ENCODE assay signal across 8 mouse cellular contexts in genomic region chr9:106447951-106448350, GRCm38 (mm10). TPM values are rescaled to one million over a fixed set of nuclear protein-coding genes. Genes with fewer than 3 reads are reported as not detected.
DNase-seq lines count a peak whose midpoint lies in the region; ATAC-seq and TF ChIP-seq lines count a peak whose summit lies in the region.

No protein-coding gene starts in this region.

- H3K9ac ChIP-seq in hindbrain, embryonic 11.5 days (ENCODE audit: low read depth, low read length) = peak overlapping the region; percentile 60
- H3K9ac ChIP-seq in liver, embryonic 15.5 days = 0 out of 2 replicates have a peak overlapping the region, but pooled peaks have one; percentile 51

- DNase-seq in cerebellum, postnatal 14 days = peak; percentile 51 to 55
- no peak for DNase-seq in cerebellum, postnatal 36 days
- no peak for DNase-seq in hindbrain, embryonic 11.5 days (ENCODE audit: low spot score)
- DNase-seq in adrenal gland, adult 2 months = no peak
- no peak for DNase-seq in gastrocnemius, postnatal 10 days
- no peak for DNase-seq in adrenal gland, adult 18-20 months (ENCODE audit: low spot score in 2 of 2)

- peak overlapping the region; percentile 58 for H3K4me2 ChIP-seq in hindbrain, embryonic 11.5 days (replicated peaks; ENCODE audit: low read depth, low read length)
- H3K4me2 ChIP-seq in liver, embryonic 15.5 days = peak overlapping the region; percentile 79

- H3K36me3 ChIP-seq in E14TG2a.4 (ENCODE audit: insufficient read depth, low read length) = peaks cover 22% of the 10 kb centered on the region
- H3K36me3 ChIP-seq in hindbrain, embryonic 11.5 days (ENCODE audit: control insufficient read depth, insufficient read depth, low read length) = no peaks in the 10 kb centered on the region
- no peaks in the 10 kb centered on the region; the same call in 1 of the 2 replicates for H3K36me3 ChIP-seq in liver, embryonic 15.5 days (replicated peaks)

- peak overlapping the region; percentile 85 for H3K4me3 ChIP-seq in E14TG2a.4 (replicated peaks; ENCODE audit: low read length)
- peak overlapping the region; percentile 36 for H3K4me3 ChIP-seq in hindbrain, embryonic 11.5 days (ENCODE audit: low read depth, low read length)
- peak overlapping the region; percentile 59 for H3K4me3 ChIP-seq in liver, embryonic 15.5 days (replicated peaks)

- H3K4me1 ChIP-seq in E14TG2a.4 (replicated peaks; ENCODE audit: low read depth, low read length) = peaks cover 69% of the 10 kb centered on the region
- H3K4me1 ChIP-seq in hindbrain, embryonic 11.5 days (replicated peaks; ENCODE audit: control insufficient read depth, insufficient read depth, low read length) = peaks cover 13% of the 10 kb centered on the region
- peaks cover 63% of the 10 kb centered on the region for H3K4me1 ChIP-seq in liver, embryonic 15.5 days (replicated peaks)

- peak overlapping the region; percentile 20; the same call in 1 of the 2 replicates for H3K27ac ChIP-seq in hindbrain, embryonic 11.5 days (ENCODE audit: low read depth, low read length)
- H3K27ac ChIP-seq in liver, embryonic 15.5 days (replicated peaks) = peak overlapping the region; percentile 61

- peak; percentile 16; the same call in 1 of the 2 replicates for ATAC-seq in hindbrain, embryonic 11.5 days (ENCODE audit: low FRiP score)
- ATAC-seq in liver, embryonic 15.5 days (ENCODE audit: insufficient read depth) = peak; percentile 8; the same call in 1 of the 2 replicates

- peaks cover 7% of the 10 kb centered on the region; the same call in 1 of the 2 replicates for H3K27me3 ChIP-seq in E14TG2a.4 (ENCODE audit: insufficient read depth, low read length)
- no peaks in the 10 kb centered on the region for H3K27me3 ChIP-seq in hindbrain, embryonic 11.5 days (ENCODE audit: control insufficient read depth, insufficient read depth, low read length)
- H3K27me3 ChIP-seq in liver, embryonic 15.5 days = peaks cover 23% of the 10 kb centered on the region

- WGBS in hindbrain, embryonic 11.5 days = 39% methylated on average over 9 of the region's 9 CpGs
- 31% methylated on average over 9 of the region's 9 CpGs for WGBS in liver, embryonic 15.5 days (ENCODE audit: insufficient replicate concordance)

- H3K9me3 ChIP-seq in E14TG2a.4 (ENCODE audit: low read length) = no peaks in the 10 kb centered on the region
- H3K9me3 ChIP-seq in hindbrain, embryonic 11.5 days (ENCODE audit: control insufficient read depth, low read length) = no peaks in the 10 kb centered on the region
- no peaks in the 10 kb centered on the region for H3K9me3 ChIP-seq in liver, embryonic 15.5 days (replicated peaks)

- TF ChIP-seq CTCF in E14TG2a.4 (conservative IDR thresholded peaks at IDR 0.05; ENCODE audit: low read length) = no peak

RNA-seq across cellular contexts. Expression of gene Abhd14a, which starts 0.5 kb away (rescaled TPM):
- polyA plus RNA-seq in hindbrain, embryonic 11.5 days (2014; fragmentation: Nextera tagmentation; extraction: Ambion mirVana) = 31.2 and 34.7 TPM in 2 replicates
- polyA plus RNA-seq in liver, embryonic 15.5 days (2015; fragmentation: Nextera tagmentation; extraction: Ambion mirVana) = 20.2 and 22.0 TPM in 2 replicates
- 10 to 100 TPM; 18.8 to 25.9 TPM for total RNA-seq in adrenal gland, adult 2 months (2021)
- polyA plus RNA-seq in adrenal gland, adult 2 months (2012; rRNA removed) = 29.0 and 33.9 TPM in 2 replicates
- 10 to 100 TPM; 13.5 to 15.3 TPM for total RNA-seq in gastrocnemius, postnatal 10 days (2021)
- total RNA-seq in adrenal gland, adult 18-20 months (2021) = 10 to 100 TPM; 18.3 to 21.3 TPM

RNA-seq across cellular contexts. Expression of gene Abhd14b, which starts 0.7 kb away (rescaled TPM):
- polyA plus RNA-seq in hindbrain, embryonic 11.5 days (2014; fragmentation: Nextera tagmentation; extraction: Ambion mirVana) = 4.2 and 6.0 TPM in 2 replicates
- 29.0 and 36.4 TPM in 2 replicates for polyA plus RNA-seq in liver, embryonic 15.5 days (2015; fragmentation: Nextera tagmentation; extraction: Ambion mirVana)
- total RNA-seq in adrenal gland, adult 2 months (2021) = 10 to 100 TPM; 32.6 to 46.6 TPM
- polyA plus RNA-seq in adrenal gland, adult 2 months (2012; rRNA removed) = 144 and 175 TPM in 2 replicates
- 1 to 10 TPM; 6.3 to 7.5 TPM for total RNA-seq in gastrocnemius, postnatal 10 days (2021)
- 10 to 100 TPM; 29.6 to 43.4 TPM for total RNA-seq in adrenal gland, adult 18-20 months (2021)

RNA-seq across cellular contexts. Expression of gene Pcbp4, which starts 5.1 kb away (rescaled TPM):
- 222 and 249 TPM in 2 replicates for polyA plus RNA-seq in hindbrain, embryonic 11.5 days (2014; fragmentation: Nextera tagmentation; extraction: Ambion mirVana)
- polyA plus RNA-seq in liver, embryonic 15.5 days (2015; fragmentation: Nextera tagmentation; extraction: Ambion mirVana) = 7.4 and 9.1 TPM in 2 replicates
- total RNA-seq in adrenal gland, adult 2 months (2021) = 10 to 100 TPM; 17.5 to 28.6 TPM
- polyA plus RNA-seq in adrenal gland, adult 2 months (2012; rRNA removed) = 56.4 and 90.6 TPM in 2 replicates
- 10 to 100 TPM; 54.2 to 68.2 TPM for total RNA-seq in gastrocnemius, postnatal 10 days (2021)
- total RNA-seq in adrenal gland, adult 18-20 months (2021) = 10 to 100 TPM; 22.4 to 28.0 TPM

RNA-seq across cellular contexts. Expression of gene Acy1, which starts 9.8 kb away (rescaled TPM):
- polyA plus RNA-seq in hindbrain, embryonic 11.5 days (2014; fragmentation: Nextera tagmentation; extraction: Ambion mirVana) = 26.4 and 30.3 TPM in 2 replicates
- 32.4 and 35.5 TPM in 2 replicates for polyA plus RNA-seq in liver, embryonic 15.5 days (2015; fragmentation: Nextera tagmentation; extraction: Ambion mirVana)
- total RNA-seq in adrenal gland, adult 2 months (2021) = 10 to 100 TPM; 12.2 to 16.9 TPM
- 11.0 and 14.8 TPM in 2 replicates for polyA plus RNA-seq in adrenal gland, adult 2 months (2012; rRNA removed)
- total RNA-seq in gastrocnemius, postnatal 10 days (2021) = 10 to 100 TPM; 12.3 to 12.5 TPM
- total RNA-seq in adrenal gland, adult 18-20 months (2021) = 10 to 100 TPM; 13.9 to 14.9 TPM

RNA-seq across cellular contexts. Expression of gene Gpr62, which starts 17.8 kb away (rescaled TPM):
- polyA plus RNA-seq in hindbrain, embryonic 11.5 days (2014; fragmentation: Nextera tagmentation; extraction: Ambion mirVana) = 0.22 and 0.29 TPM in 2 replicates
- polyA plus RNA-seq in liver, embryonic 15.5 days (2015; fragmentation: Nextera tagmentation; extraction: Ambion mirVana) = not detected in 2 replicates
- under 1 TPM; 0.17 TPM for total RNA-seq in adrenal gland, adult 2 months (2021)
- 0.95 and 0.99 TPM in 2 replicates for polyA plus RNA-seq in adrenal gland, adult 2 months (2012; rRNA removed)
- under 1 TPM; 0.19 to 0.52 TPM for total RNA-seq in gastrocnemius, postnatal 10 days (2021)
- under 1 TPM; 0.20 to 0.29 TPM for total RNA-seq in adrenal gland, adult 18-20 months (2021)

Comparison
In these comparisons a context has a peak if more than half of its experiments do, and no peak if none do; other contexts are left out.
1. DNase-seq: peak in cerebellum, postnatal 14 days (2 of 2); none in cerebellum, postnatal 36 days (0 of 2), hindbrain, embryonic 11.5 days (single experiment), adrenal gland, adult 2 months (single experiment), gastrocnemius, postnatal 10 days (single experiment) and adrenal gland, adult 18-20 months (0 of 2).
2. Peak in every context shown above with its lines, with median percentiles within 50 percentile points of each other: H3K4me3 ChIP-seq.